Mouse (Mus musculus) erythroblast, adult 5-6 weeks (primary cell): ENCODE results near the gene Vstm2b. TPM values are rescaled to one million over a fixed set of nuclear protein-coding genes. Genes with fewer than 3 reads are reported as not detected.

Experiments used
- ATAC-seq: replicated peaks from 2 replicates; pipeline ENCODE4 v1.8.0; 2016; ENCODE audit warnings: moderate number of reproducible peaks, mild to moderate bottlenecking, moderate TSS enrichment, inconsistent platforms; ENCODE audit not compliant: poor library complexity, low FRiP score, severe bottlenecking
- total RNA-seq, 2 experiments: library from RNA; stranded (forward) in 1 of 2; stranded (reverse) in 1 of 2; fragments of 150-400 nt in 1 of 2; fragments of 200-764, 138-1000 nt in 1 of 2; gene quantifications; 2 replicates each; pipeline versions ENCODE4 v1.2.3 to v1.2.4; 2015 to 2017; ENCODE audit warnings: low replicate concordance in 2 of 2

Gene Vstm2b
- total RNA-seq, 2 experiments from 2014 or later: not detected

GRCm38 (mm10) chr7:40942233-40942935 lies 44.3 kb downstream of the Vstm2b start:
- ATAC-seq: no peak

Other genes with a start within 250 kb of the Vstm2b start
- not detected in 2 replicates for gene 4930433I11Rik, start 89.2 kb downstream of the Vstm2b start, total RNA-seq (2015; ENCODE audit: low replicate concordance)
- not detected in 2 replicates for gene 4930433I11Rik, start 89.2 kb downstream of the Vstm2b start, total RNA-seq (2017; ENCODE audit: low replicate concordance)
- gene Gm4884, start 134.4 kb downstream of the Vstm2b start, total RNA-seq (2015; ENCODE audit: low replicate concordance): not detected in 2 replicates
- not detected in 2 replicates for gene Gm4884, start 134.4 kb downstream of the Vstm2b start, total RNA-seq (2017; ENCODE audit: low replicate concordance)